Mouse (Mus musculus) monocyte, adult 5-6 weeks (primary cell): Measurements from ENCODE around the gene Ankrd52. TPM values are rescaled to one million over a fixed set of nuclear protein-coding genes. Genes with fewer than 3 reads are reported as not detected.

Experiments used
- ATAC-seq: fragments of 153-309, 156-312 bp; replicated peaks from 2 replicates; pipeline ENCODE4 v1.8.0; 2017; ENCODE audit warnings: mild to moderate bottlenecking; ENCODE audit not compliant: low TSS enrichment, insufficient number of reproducible peaks, severe bottlenecking, poor library complexity, low FRiP score
- total RNA-seq: library from RNA; stranded (forward); fragments of 200-1000, 200-491, 200-594 nt; gene quantifications from 3 replicates; pipeline ENCODE4 v1.2.3, GENCODE M21; 2017

The Ankrd52 gene
- total RNA-seq, 1 experiment from 2014 or later, result 8.3 TPM

DNA sequence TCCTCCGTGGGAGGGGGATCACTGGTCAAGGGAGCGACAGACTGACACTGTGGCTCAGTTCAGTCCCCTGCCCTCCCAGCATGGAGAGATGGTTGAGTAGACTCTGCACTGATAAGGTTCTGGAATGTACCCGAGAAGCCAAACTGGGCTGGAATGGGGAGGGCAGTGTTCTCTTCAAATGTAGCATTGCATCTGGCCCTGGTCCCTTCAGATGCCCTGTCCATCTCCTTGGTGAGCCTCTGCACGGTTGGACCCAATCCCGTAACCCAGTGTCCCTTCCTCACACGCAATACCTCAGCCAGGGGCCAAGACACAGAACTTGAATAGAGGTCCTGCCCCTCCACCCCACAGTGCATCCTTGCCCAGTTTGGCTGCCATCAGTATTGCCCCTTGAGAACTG lies 14.9 kb downstream of the Ankrd52 start:
- no peak for ATAC-seq

DNA sequence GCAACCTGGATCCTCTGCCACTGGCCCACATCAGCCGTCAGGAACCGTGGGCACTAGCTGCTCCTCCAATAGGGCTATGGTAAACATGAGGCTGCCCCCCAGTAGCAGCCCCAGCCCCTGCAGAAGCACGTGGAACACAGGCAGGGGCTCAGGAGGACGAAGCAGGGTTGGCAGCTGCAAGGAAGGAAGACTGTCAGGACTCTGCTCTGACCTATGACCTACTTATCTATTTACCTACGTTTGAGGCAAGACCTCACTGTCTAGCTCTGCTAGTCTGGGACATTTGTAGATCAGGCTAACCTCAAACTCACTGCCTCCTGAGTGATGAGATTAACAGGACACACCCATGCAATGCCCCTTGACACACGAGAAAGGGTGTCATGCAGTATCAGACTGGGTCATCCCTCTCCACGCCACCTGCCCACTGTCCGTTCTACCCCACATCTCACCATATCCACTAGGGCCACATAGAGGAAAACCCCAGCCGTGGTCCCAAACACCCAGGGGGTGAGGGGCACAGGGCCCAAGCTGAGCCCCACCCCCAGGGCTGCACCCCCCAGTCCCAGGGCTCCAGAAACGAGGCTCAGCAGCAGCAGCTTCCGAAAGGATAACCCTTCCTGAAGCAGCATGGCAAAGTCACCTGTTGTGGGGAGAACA lies 19.2 kb downstream of the Ankrd52 start:
- ATAC-seq, result no peak

DNA sequence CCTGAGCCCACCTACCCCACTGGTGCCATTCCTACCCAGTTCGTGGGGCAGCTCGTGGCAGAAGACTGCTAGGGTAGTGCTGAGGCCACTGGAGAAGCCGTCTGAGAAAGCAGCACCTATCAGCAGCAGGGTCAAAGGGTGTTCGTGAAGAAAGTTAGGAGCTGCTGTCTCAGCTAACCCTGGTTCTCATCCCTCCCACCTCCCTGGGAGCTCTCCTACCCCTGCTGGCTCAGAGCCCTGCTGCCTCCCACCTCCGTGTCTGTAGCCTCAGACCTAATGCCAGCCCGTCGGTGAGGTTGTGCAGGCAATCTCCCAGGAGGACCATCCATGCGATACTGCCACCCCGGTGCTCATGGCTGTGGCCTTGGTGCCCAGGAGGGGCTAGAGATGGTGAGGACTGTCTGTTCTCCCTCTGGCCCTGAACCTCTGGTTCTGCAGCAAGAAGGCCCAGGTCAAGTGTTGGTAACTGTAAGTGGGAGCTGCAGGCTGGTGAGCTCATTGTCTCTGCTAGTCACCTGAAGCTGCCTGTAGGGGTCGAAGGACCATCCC lies 19.9 kb downstream of the Ankrd52 start:
- no peak for ATAC-seq

- no peak for ATAC-seq
Observed at GRCm38 (mm10) chr10:128397466-128397865, 20.6 kb downstream of the Ankrd52 start.

- no peak for ATAC-seq
Observed at GRCm38 (mm10) chr10:128400338-128400737, 23.4 kb downstream of the Ankrd52 start.

DNA sequence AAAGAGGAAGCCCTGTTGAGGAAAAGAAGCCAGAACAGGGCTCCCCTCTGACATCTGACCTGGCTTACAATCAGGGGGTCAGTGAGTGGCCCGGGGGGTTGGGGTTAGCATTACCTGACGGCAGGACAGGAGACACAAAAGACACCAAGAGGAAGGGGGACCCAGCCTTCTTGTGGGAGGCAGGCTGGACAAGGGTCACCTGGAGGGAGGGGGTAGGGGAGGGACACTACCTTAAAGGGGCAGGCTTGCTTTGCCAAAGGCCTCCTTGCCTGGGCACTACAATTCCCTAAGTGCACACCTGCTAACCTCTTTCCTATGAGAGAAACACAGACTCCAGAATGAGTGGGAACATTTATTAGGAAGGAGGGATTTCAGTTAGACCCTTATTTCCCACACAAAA lies 24.1 kb downstream of the Ankrd52 start, which contains the start of gene Slc39a5:
Gene Slc39a5 (minus strand): TSS at position 174 of the 400 bp plus-strand sequence.
- no peak for ATAC-seq

DNA sequence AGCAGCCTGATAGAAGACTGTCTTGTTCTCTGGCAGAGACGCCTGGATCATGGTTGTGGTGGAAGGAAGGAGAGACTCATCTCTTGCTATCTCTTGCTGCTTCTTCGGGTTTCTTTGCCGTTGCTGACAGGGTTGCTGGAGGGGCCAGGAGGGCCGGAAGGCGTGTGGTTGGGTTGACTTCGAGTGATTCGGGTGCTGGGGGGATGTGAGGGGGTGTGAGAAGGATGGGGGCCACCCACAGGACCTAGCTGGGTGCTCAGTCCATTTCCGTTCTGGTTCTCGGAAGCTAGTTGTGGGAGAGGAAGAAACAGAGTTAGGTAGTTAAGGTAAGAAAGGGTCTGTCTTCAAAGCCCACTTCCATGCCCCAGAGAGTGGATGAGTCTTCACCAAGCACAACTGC lies 24.7 kb downstream of the Ankrd52 start:
- no peak for ATAC-seq

- ATAC-seq, result no peak
Observed at GRCm38 (mm10) chr10:128403931-128404330, 27.0 kb downstream of the Ankrd52 start.

GRCm38 (mm10) chr10:128408591-128409535 lies 31.9 kb downstream of the Ankrd52 start:
- no peak for ATAC-seq

GRCm38 (mm10) chr10:128409692-128410559 lies 33.0 kb downstream of the Ankrd52 start:
- ATAC-seq, result peak; percentile 92

DNA sequence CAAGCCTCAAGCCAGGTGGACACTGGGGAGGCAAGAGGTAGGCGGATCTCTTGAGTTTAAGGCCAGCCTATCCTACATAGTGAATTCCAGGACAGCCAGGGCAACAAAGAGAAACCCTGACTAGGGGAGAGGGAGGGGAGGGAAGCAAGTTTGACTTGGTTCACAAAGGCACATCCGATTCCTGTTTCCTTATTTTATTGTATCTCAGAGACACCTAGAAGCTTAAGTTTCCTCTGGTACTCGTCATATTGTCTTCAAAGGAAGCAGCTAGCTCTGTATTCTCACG lies 33.6 kb downstream of the Ankrd52 start:
- no peak for ATAC-seq

DNA sequence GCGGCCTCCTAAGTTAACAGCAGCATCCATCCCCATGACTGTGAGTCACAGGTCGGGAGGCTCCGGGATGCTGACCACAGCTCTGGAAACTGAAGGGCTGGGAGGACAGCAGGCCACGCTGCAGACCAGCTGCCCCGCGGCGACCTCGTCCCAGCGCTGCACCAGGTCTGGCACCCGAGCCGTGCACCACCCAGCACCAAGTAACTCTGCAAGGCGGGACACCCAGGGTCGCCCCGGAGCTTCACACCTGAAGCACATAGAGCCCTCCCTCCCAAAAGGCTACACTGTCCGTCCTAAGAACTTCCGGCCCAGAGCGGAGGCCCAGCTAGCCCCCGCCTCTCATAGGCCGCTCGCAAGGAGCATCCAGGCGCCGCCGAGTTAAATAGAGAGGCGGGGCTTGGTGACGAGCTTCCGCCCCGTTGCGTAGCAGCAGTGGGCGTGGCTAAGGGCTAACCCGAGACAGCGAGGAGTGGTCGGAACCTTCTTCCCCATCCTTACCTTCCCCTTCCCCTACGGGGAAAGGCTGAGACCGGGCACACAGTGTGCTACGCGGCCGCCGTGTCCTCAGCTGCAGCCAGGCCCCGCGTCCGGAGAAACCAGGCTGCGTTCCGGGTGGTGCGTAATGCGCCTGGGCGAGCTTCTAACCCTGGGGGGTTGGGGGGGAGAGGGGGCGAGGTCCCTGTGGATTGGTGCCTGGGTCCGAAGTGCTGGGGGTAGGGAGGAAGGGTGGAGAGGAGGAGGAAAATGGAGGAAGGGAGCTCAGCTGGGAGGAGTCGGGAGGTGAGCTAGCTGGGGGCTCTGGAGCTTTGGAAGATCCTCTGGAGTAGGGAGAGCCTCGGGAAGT lies 34.5 kb downstream of the Ankrd52 start, which contains the start of the genes Nabp2 and Rnf41:
Gene Nabp2 (minus strand): TSS at position 282 of the 844 bp plus-strand sequence.
Gene Rnf41 (plus strand): TSS at position 447 of the 844 bp plus-strand sequence.
- ATAC-seq, result peak; percentile 82

- ATAC-seq, result no peak
Observed at GRCm38 (mm10) chr10:128412055-128412381, 35.1 kb downstream of the Ankrd52 start.

GRCm38 (mm10) chr10:128412558-128412957 lies 35.6 kb downstream of the Ankrd52 start:
- no peak for ATAC-seq

- ATAC-seq, result no peak
Observed at GRCm38 (mm10) chr10:128413076-128413475, 36.2 kb downstream of the Ankrd52 start.

DNA sequence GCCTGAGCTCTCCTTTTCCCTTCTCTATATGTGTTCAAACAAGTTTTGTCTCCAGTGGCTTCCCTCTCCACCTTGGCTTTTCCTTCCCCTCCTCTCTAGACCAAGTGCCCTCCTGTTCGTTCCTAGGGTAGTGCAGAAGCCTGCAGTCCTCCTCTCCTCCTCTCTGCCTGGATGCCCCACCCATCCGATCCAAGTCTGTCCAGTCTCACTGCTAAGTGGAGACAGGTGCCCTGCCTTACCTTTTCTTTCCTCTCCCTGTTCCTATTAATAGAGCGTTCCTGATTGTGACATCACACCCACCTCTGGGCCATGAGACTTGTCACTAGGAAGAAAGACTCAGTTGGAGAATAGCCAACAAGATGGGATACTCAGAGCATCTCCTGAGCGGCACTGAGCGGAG lies 37.9 kb downstream of the Ankrd52 start:
- ATAC-seq, result no peak

DNA sequence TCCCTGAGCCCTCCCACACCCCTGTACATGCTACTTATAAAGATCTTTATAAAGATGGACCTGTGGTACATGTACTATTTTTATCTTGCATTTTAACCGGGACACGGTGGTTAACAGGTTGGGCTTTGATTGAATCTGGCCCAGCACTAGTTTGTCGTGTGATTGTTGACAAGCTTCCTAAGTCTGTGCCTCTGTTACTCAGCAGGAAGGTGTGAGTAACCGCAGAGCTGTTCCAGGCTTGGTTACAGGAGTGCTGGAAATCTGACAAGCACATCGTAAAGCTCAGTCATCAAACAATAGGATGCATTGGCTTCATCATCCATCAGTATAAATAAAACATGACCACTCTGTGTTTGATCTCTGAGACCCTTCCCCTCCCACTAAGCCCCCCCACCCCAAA lies 45.5 kb downstream of the Ankrd52 start:
- ATAC-seq, result no peak

DNA sequence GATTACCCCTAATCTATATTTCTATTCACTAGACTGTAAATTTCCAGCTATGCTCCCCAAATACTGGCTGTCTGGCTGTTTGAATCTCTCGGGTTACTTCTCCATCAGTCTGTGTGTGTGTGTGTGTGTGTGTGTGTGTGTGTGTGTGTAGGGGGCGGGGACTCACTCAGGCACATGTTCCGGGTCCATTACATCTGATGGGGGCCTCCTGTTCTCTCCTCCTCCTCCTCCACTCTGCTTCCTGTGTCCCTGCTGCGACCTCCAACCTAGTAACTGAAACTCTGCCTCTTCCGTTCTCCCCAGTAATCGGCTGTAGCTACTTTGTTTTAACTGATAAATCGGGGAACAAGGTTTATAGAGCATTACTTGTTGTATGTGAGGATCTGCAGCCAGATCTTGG lies 47.7 kb downstream of the Ankrd52 start:
- no peak for ATAC-seq
